Mouse (Mus musculus) urinary bladder, postnatal 36 days (tissue): ENCODE results near the gene Fzd7.
"Not testable (repeated sequence)": the region's sequence is repeated elsewhere in the genome, so short reads cannot be mapped to it uniquely, and the experiment has no call there.

Source experiments
- DNase-seq, 2 experiments: peaks; one replicate each; pipeline ENCODE4 v3.0.0; 2022; ENCODE audit warnings: low spot score in 2 of 2, mixed read lengths in 1 of 2

Fzd7 gene

DNA sequence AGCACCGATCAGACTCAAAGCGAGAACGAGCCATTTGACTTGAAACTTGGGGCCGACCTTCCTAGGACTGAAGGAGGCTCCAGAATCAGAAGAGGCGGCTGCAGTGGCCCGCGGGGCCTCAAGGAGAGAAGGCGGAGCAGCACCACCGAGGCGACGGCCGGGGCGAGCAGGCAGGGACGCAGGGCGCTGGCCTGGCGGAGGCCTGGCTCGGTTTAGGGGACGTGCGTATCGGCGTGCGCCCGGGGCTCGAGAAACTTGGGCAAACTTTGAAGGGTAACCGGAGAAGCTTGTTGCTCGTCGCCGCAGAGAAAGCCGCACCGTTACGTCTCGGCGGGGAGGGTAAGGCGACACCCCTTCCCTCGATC lies at the start of gene Fzd7:
Fzd7 (plus strand) TSS at position 94 of the 365 bp plus-strand sequence.
- DNase-seq = no peak

GRCm38 (mm10) chr1:59433296-59433695 lies 48.9 kb upstream of the Fzd7 start:
- no peak for DNase-seq

- DNase-seq = peak; percentile 42 to 66
These were observed 48.2 kb upstream of the Fzd7 start for GRCm38 (mm10) chr1:59434071-59434470.

- no peak for DNase-seq
These were observed 47.0 kb upstream of the Fzd7 start for GRCm38 (mm10) chr1:59435270-59435669.

- no peak for DNase-seq
These were observed 45.9 kb upstream of the Fzd7 start for GRCm38 (mm10) chr1:59436321-59436720.

GRCm38 (mm10) chr1:59437927-59438326 lies 44.3 kb upstream of the Fzd7 start:
- DNase-seq = no peak

GRCm38 (mm10) chr1:59438330-59438729 lies 43.9 kb upstream of the Fzd7 start:
- DNase-seq = no peak

GRCm38 (mm10) chr1:59439252-59439651 lies 43.0 kb upstream of the Fzd7 start:
- DNase-seq = no peak

DNA sequence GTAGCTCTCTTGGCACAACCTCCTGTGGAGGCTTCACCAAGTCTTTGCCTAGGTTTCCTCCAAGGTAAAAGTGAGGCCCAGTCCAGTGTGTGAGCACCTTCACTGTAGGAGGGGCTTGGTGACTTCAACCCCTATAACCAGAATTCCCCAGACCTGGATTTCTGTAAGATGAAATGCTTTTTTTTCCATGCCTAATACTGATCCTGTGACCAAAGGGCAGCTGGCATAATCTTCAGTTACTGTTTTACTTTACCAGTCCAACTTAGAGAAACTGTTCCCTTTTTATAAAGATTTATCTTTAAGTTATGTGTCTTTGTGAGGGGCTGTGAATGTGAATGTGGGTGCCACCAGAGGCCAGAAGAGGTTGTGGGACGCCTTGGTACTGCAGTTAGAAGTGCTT lies 42.3 kb upstream of the Fzd7 start:
- DNase-seq = no peak

GRCm38 (mm10) chr1:59442721-59443120 lies 39.5 kb upstream of the Fzd7 start:
- DNase-seq = not testable (repeated sequence)

DNA sequence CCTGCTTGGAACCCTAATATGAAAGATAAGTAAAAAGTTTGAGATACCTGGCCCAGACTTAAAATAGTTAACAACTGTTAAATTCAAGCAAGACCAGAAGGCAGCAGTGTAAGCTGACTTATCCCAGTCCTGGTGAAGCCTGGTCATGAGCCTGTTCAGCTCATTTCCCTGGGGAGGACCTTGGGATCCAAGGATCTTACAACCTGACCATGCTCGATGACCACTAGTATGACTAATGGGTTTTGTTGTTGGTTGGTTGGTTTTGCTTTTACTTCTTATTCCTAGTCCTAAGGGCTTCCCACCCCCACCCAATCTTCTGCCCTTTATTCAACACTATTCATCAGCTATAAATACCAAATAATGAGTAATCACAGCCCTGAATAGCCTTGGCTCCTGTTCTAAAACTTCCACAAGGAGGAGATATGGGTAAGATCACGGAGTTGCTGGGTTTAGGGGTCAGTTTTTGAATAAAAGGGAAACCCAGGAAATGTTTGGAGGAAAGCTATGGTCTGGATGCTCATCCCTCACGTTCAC lies 38.0 kb upstream of the Fzd7 start:
- DNase-seq = no peak

- DNase-seq = no peak
These were observed 37.0 kb upstream of the Fzd7 start for GRCm38 (mm10) chr1:59445242-59445641.

- DNase-seq = no peak
These were observed 33.5 kb upstream of the Fzd7 start for GRCm38 (mm10) chr1:59448497-59449270.

DNA sequence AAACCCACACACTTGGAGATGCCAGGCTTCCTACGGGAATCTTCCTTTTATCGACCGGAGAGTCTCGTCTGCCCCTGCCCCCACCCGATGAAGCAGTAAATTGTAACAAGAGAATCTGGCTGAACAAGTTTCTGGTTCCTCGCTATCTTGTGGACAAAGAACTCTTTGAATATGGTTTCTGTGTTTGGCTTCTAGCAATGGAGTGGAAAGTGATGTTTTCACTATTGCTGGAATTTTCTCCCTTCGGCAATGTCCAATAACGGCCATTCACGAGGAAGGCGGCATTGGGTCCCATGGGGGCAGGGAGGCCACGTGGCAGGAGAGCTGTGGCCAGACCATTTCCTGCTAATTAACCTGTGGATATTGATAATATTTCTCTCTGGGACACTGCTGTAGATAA lies 32.8 kb upstream of the Fzd7 start:
- DNase-seq = peak in 1 of 2 experiments; percentile 22

DNA sequence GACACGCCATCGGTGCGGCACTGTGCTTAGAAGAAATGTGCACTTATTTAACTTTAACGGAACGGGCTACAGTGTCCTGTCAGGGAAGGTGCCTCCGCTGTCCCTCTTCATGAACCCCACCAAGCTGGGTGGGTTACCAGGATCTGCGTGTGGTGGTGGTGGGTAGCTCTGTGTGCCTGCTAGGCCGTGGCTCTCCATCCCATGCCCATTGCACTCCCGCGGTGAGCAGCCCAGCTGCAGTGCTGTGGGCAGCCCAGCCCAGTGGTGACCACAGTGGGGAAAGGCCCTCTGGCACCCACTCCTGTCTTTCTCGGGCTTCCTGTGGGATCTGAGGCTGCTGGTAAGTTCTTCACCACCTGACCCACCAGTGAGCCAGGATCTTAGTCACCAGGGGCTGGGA lies 31.3 kb upstream of the Fzd7 start:
- DNase-seq = no peak

DNA sequence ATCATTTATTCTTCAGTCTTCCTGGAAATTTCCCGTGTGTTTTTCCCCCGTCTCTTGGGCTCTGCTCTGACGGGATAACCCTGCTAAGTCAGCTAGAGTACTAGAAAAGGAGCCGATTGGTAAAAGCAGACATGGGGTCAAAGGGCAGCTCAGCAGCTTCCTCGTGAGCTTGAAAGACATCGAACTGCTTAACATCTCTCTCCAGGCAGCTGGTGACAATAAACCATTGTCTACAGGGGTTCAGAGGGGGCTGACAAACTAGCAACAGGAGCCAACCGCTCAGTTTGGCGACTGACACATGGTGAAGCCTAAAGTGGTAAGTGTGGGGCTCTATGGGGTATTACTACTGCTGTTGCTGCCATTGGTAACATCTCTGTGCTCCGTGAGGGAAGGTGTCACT lies 30.6 kb upstream of the Fzd7 start:
- no peak for DNase-seq

GRCm38 (mm10) chr1:59456825-59457224 lies 25.4 kb upstream of the Fzd7 start:
- DNase-seq = peak in 1 of 2 experiments; percentile 35

DNA sequence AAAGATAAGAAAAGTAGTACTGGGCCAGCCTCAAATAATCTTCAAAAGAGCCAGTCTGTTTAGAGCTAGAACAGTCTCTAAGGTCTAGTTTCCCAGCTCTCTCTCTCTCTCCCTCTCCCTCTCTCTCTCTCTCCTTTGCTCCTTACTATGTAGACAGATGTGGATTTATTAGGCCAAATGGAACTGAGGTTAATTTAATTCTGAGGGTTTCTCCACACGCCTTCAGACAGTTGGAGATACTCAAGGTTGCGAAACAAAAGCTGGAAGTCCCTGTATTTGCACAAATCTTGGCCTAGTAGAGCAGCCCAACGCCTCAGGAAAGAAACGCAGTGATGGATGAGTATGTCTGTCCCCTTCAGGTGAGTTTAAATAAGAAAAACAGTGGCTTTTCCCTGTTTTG lies 24.4 kb upstream of the Fzd7 start:
- DNase-seq = no peak

DNA sequence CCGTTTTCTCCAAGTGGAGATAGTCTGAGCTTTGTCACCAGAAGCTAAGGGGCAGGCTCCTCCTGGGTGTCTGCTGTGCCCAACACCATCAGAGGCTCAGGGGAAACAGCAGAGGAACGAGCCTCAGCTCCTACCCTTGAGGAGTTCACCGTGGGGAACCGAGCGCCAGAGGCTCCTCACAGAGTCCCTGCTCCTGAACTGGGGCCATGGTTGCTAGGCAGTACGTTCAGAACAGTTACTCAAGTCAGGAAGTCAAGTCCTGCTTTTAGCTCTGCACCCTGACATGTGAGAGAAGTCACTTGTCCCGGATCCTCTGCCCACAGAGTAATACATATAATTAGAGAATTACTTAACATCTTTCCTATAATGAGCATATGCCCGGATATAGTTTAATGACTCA lies 23.3 kb upstream of the Fzd7 start:
- peak; percentile 19 to 26 for DNase-seq

DNA sequence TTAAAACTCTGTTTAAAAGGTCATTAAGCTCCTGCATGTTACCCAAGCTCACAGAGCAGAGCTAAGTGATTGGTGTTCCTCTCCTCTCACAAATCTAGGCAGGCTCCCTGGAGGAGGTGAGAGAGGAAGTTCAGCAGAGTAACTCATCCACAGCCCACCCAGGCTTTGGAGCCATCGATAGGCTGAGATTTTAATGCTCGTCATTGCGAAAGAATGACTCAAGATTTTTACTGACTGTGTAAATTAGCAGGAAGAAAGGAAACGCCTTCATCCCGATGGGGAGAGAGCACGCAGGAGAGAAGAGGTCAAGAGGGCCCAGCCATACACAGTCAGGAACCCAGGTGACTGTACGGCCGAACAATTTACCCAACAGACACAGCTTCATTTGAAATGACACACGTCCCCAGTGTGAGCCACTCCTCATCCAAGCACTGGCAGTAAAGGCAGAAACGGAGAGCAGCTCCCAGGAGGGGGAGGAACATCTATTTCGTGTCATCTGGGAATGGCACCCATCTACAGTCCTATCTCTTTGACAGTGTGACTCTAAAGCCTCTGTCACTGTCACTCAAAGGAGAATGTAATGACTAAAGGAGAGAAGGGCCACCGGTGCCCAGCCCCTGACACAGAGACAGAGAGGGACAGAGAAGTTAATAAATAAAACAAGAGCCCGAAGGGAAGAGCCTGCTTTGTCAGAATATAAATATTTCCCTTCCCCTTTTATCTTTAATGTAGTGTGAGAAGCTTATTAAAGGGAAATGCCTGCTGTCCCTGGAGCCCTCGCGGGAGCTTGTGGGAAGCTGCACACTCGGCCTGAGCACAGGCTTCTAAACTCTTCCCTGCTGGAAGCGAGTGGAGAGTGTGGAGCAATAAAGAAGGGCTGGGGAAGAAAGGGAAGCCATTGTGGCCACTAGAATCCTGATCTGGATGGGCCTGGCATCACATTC lies 17.3 kb upstream of the Fzd7 start:
- no peak for DNase-seq

GRCm38 (mm10) chr1:59465640-59466008 lies 16.6 kb upstream of the Fzd7 start:
- no peak for DNase-seq

GRCm38 (mm10) chr1:59469170-59469569 lies 13.1 kb upstream of the Fzd7 start:
- DNase-seq = no peak

DNA sequence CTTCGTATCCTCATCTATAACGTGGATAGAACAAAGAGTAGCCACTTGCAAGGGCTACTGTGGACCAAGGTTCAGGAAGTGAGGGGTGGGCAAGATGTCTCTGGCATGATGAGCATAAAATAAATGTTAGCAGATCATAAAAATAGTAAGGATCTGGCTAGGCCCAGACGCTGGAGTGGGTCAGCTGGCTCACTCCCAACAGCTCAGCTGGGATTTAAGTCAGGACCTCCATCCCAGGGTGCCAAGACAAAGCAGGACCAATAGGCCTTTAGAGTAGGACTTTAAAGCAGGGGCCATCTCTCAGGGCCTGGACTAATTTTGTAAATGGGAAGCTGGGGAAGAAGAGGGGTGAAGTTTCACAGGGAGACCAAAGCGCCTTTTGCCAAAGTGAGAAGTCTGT lies 11.5 kb upstream of the Fzd7 start:
- DNase-seq = no peak
